Mouse (Mus musculus): ENCODE results near the gene Lactb. TPM values are rescaled to one million over a fixed set of nuclear protein-coding genes. Genes with fewer than 3 reads are reported as not detected.

Gene Lactb
- polyA plus RNA-seq, 1 experiment = 7.4 TPM

GRCm38 (mm10) chr9:66909922-66910321 lies 65.4 kb downstream of the Lactb start:
- no peak for TF ChIP-seq POLR2A (IDR thresholded peaks at IDR 0.05; ENCODE audit: borderline replicate concordance, extremely low read depth, low read depth, low read length)
- TF ChIP-seq CTCF (IDR thresholded peaks at IDR 0.05; ENCODE audit: insufficient read depth, low read length) = no peak
- WGBS = 80% methylated on average over 7 of the region's 7 CpGs

DNA sequence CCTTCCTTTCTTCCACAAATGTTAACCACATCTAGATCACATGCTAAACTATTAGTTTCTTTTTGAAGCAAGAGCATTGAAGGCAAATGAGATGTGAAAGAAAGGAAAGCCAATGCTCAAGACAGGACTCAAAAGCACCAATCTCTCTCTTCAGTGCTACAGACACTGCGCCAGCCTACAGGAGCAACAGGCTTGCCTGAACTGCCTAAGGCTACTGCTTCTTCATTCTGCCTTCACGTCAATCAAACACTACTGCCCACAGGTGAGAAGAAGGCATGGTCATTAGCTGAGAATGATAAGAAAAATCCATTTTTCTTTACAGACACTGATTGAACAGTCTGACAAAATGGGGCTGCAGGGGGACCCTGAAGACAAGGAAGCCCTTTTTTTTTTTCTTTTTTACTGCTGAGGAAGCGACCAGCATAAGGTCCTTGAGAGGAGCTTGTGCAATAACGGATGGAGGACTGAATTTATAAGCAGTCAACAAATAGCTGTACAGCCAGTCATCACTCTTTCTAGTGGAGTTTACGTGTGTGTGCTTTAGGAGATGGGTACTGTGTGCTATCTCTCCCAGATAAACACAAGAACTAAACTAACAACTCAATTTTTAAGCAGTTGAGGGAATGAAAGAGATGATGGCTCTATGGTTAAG lies 67.4 kb downstream of the Lactb start:
- peaks cover 13% of the 10 kb centered on the region for H3K4me1 ChIP-seq (ENCODE audit: control insufficient read depth, insufficient read depth, low read length)
- TF ChIP-seq CTCF (IDR thresholded peaks at IDR 0.05; ENCODE audit: insufficient read depth, low read length) = no peak
- no peak for TF ChIP-seq POLR2A (IDR thresholded peaks at IDR 0.05; ENCODE audit: borderline replicate concordance, extremely low read depth, low read depth, low read length)
- no peak for DNase-seq
- no peak overlapping the region for H3K4me3 ChIP-seq (replicated peaks; ENCODE audit: extremely low read depth, low read depth, low read length)
- WGBS = 57% methylated on average over 5 of the region's 5 CpGs

More at GRCm38 (mm10) chr9:66909922-66910321, 65.4 kb downstream of the Lactb start:
- H3K4me1 ChIP-seq (ENCODE audit: control insufficient read depth, insufficient read depth, low read length) = peaks cover 18% of the 10 kb centered on the region
- no peak for DNase-seq
- no peak overlapping the region for H3K4me3 ChIP-seq (replicated peaks; ENCODE audit: extremely low read depth, low read depth, low read length)

GRCm38 (mm10) chr9:66907126-66907525 lies 68.2 kb downstream of the Lactb start:
- no peak for DNase-seq
- H3K4me3 ChIP-seq (replicated peaks; ENCODE audit: extremely low read depth, low read depth, low read length) = no peak overlapping the region
- TF ChIP-seq CTCF (IDR thresholded peaks at IDR 0.05; ENCODE audit: insufficient read depth, low read length) = no peak
- TF ChIP-seq POLR2A (IDR thresholded peaks at IDR 0.05; ENCODE audit: borderline replicate concordance, extremely low read depth, low read depth, low read length) = no peak
- 80% methylated on average over 8 of the region's 8 CpGs for WGBS
- peaks cover 13% of the 10 kb centered on the region for H3K4me1 ChIP-seq (ENCODE audit: control insufficient read depth, insufficient read depth, low read length)

- TF ChIP-seq POLR2A (IDR thresholded peaks at IDR 0.05; ENCODE audit: borderline replicate concordance, extremely low read depth, low read depth, low read length) = no peak
- no peak for TF ChIP-seq CTCF (IDR thresholded peaks at IDR 0.05; ENCODE audit: insufficient read depth, low read length)
- WGBS = 60% methylated on average over 9 of the region's 9 CpGs
- no peak for DNase-seq
- Histone ChIP-seq H3K4me3 (replicated peaks; ENCODE audit: extremely low read depth, low read depth, low read length) (no peak overlapping the region), H3K4me1 (ENCODE audit: control insufficient read depth, insufficient read depth, low read length) (peaks cover 13% of the 10 kb centered on the region)
These were observed 69.3 kb downstream of the Lactb start for GRCm38 (mm10) chr9:66905990-66906389.

Other genes starting within 250 kb of the Lactb start
- 3.4 and 4.6 TPM in 2 replicates for gene Aph1b, start 180.0 kb downstream of the Lactb start, polyA plus RNA-seq (2012; rRNA removed)
- gene Gm10647, start 178.4 kb downstream of the Lactb start, polyA plus RNA-seq (2012; rRNA removed) = 0.10 and 0.17 TPM in 2 replicates
- gene Aph1c, start 140.8 kb downstream of the Lactb start, polyA plus RNA-seq (2012; rRNA removed) = 1.6 and 4.6 TPM in 2 replicates
- 11.9 and 19.2 TPM in 2 replicates for gene Rab8b, start 55.8 kb downstream of the Lactb start, polyA plus RNA-seq (2012; rRNA removed)
- gene Rps27l, start 29.4 kb downstream of the Lactb start, polyA plus RNA-seq (2012; rRNA removed) = 31.1 and 36.3 TPM in 2 replicates
- gene Tpm1, start 73.9 kb upstream of the Lactb start, polyA plus RNA-seq (2012; rRNA removed) = 168 and 359 TPM in 2 replicates

Measured in lung, adult 2 months (tissue).